Mouse (Mus musculus) limb, embryonic 15.5 days (tissue): Measurements from ENCODE around the gene Tmem191c. TPM values are rescaled to one million over a fixed set of nuclear protein-coding genes. Genes with fewer than 3 reads are reported as not detected.

Source experiments
- ATAC-seq: fragments of 200-750 bp; cut with Nextera tagmentation; 2 replicates; pipeline ENCODE4 v1.8.0; 2017; ENCODE audit warnings: low read depth, moderate TSS enrichment; ENCODE audit not compliant: insufficient number of reproducible peaks, low FRiP score, low TSS enrichment
- H3K27ac ChIP-seq: fragments of 300-500 bp; sonication (generic); 2 replicates; pipeline ENCODE4 v1.5.1; 2015; ENCODE audit warnings: moderate library complexity, mild to moderate bottlenecking, inconsistent platforms
- H3K27me3 ChIP-seq: fragments of 300-500 bp; sonication (generic); 2 replicates; pipeline ENCODE4 v1.6.1; 2015; ENCODE audit warnings: inconsistent platforms
- H3K36me3 ChIP-seq: fragments of 300-500 bp; sonication (generic); 2 replicates; pipeline ENCODE4 v1.6.1; 2015; ENCODE audit warnings: inconsistent platforms
- H3K4me1 ChIP-seq: fragments of 300-500 bp; sonication (generic); 2 replicates; pipeline ENCODE4 v1.6.1; 2015; ENCODE audit warnings: inconsistent platforms
- H3K4me2 ChIP-seq: fragments of 300-500 bp; sonication (generic); 2 replicates; pipeline ENCODE4 v1.6.1; 2015; ENCODE audit warnings: mild to moderate bottlenecking, inconsistent platforms
- H3K4me3 ChIP-seq: fragments of 300-500 bp; sonication (generic); 2 replicates; pipeline ENCODE4 v1.5.1; 2015; ENCODE audit warnings: mild to moderate bottlenecking, inconsistent platforms
- H3K9ac ChIP-seq: fragments of 300-500 bp; sonication (generic); 2 replicates; pipeline ENCODE4 v1.6.1; 2015; ENCODE audit warnings: inconsistent platforms
- H3K9me3 ChIP-seq: fragments of 300-500 bp; sonication (generic); 2 replicates; pipeline ENCODE4 v1.6.1; 2016; ENCODE audit warnings: inconsistent platforms
- WGBS: fragments of 180-500 bp; shearing (Covaris S2); methylation state at CpG from one replicate; pipeline ENCODE4 v1.1.7; 2015; 5-methylcytosine and 5-hydroxymethylcytosine counted together
- polyA plus RNA-seq: library from polyadenylated mRNA; unstranded; fragments of >200 nt; fragmentation: Nextera tagmentation; extraction: Ambion mirVana; gene quantifications from 2 replicates; pipeline ENCODE4 v1.2.1, GENCODE M21; 2015

The Tmem191c gene
- polyA plus RNA-seq, 1 experiment from 2014 or later = 10.2 TPM

GRCm38 (mm10) chr16:17269872-17270271 is 6.0 kb upstream of the Tmem191c start:
- no peak overlapping the region for H3K27ac ChIP-seq
- H3K4me3 ChIP-seq = no peak overlapping the region
- H3K4me1 ChIP-seq = no peaks in the 10 kb centered on the region
- no peak for ATAC-seq
- no peak overlapping the region for H3K9ac ChIP-seq
- no peaks in the 10 kb centered on the region for H3K9me3 ChIP-seq
- H3K36me3 ChIP-seq = no peaks in the 10 kb centered on the region
- H3K4me2 ChIP-seq = no peak overlapping the region
- no peaks in the 10 kb centered on the region for H3K27me3 ChIP-seq
- WGBS = 94% methylated on average over 5 of the region's 5 CpGs

GRCm38 (mm10) chr16:17271124-17271523 is 4.8 kb upstream of the Tmem191c start:
- ATAC-seq = no peak
- Histone ChIP-seq H3K36me3 (no peaks in the 10 kb centered on the region), H3K4me3 (no peak overlapping the region), H3K4me2 (no peak overlapping the region), H3K27ac (no peak overlapping the region), H3K9ac (no peak overlapping the region), H3K27me3 (no peaks in the 10 kb centered on the region), H3K9me3 (no peaks in the 10 kb centered on the region), H3K4me1 (no peaks in the 10 kb centered on the region)
- 71% methylated on average over 4 of the region's 4 CpGs for WGBS

- WGBS = 59% methylated on average over 6 of the region's 6 CpGs
- Histone ChIP-seq H3K4me1 (peaks cover 6% of the 10 kb centered on the region), H3K36me3 (no peaks in the 10 kb centered on the region), H3K4me3 (no peak overlapping the region), H3K27ac (no peak overlapping the region), H3K9ac (no peak overlapping the region), H3K27me3 (peaks cover 4% of the 10 kb centered on the region), H3K9me3 (no peaks in the 10 kb centered on the region), H3K4me2 (no peak overlapping the region)
- ATAC-seq = no peak
Measured at GRCm38 (mm10) chr16:17271856-17272255, 4.0 kb upstream of the Tmem191c start.

GRCm38 (mm10) chr16:17276164-17277151 is 581 bp downstream of the Tmem191c start:
- H3K36me3 ChIP-seq = peaks cover 15% of the 10 kb centered on the region
- H3K4me3 ChIP-seq = peak overlapping the region; percentile 65
- peak overlapping the region; percentile 98 for H3K4me2 ChIP-seq
- peaks cover 21% of the 10 kb centered on the region for H3K4me1 ChIP-seq
- peak overlapping the region; percentile 45 for H3K9ac ChIP-seq
- peak overlapping the region; percentile 72; the same call in 1 of the 2 replicates for H3K27ac ChIP-seq
- under 1% methylated on average over 62 of the region's 62 CpGs for WGBS
- ATAC-seq = peak; percentile 77
- no peaks in the 10 kb centered on the region for H3K9me3 ChIP-seq
- H3K27me3 ChIP-seq = peaks cover 28% of the 10 kb centered on the region

- peak overlapping the region; percentile 65 for H3K4me3 ChIP-seq
- H3K36me3 ChIP-seq = peaks cover 27% of the 10 kb centered on the region
- peaks cover 21% of the 10 kb centered on the region for H3K4me1 ChIP-seq
- WGBS = 5% methylated on average over 61 of the region's 61 CpGs
- H3K9ac ChIP-seq = no peak overlapping the region
- peak overlapping the region; percentile 98 for H3K4me2 ChIP-seq
- no peak for ATAC-seq
- H3K27ac ChIP-seq = no peak overlapping the region
- H3K27me3 ChIP-seq = peaks cover 28% of the 10 kb centered on the region
- H3K9me3 ChIP-seq = no peaks in the 10 kb centered on the region
Measured at GRCm38 (mm10) chr16:17277342-17278211, 1.7 kb downstream of the Tmem191c start.

GRCm38 (mm10) chr16:17280471-17280870 is 4.6 kb downstream of the Tmem191c start:
- H3K9me3 ChIP-seq = no peaks in the 10 kb centered on the region
- peaks cover 56% of the 10 kb centered on the region for H3K36me3 ChIP-seq
- WGBS = 88% methylated on average over 11 of the region's 11 CpGs
- H3K9ac ChIP-seq = no peak overlapping the region
- no peak overlapping the region for H3K4me3 ChIP-seq
- H3K27me3 ChIP-seq = peaks cover 28% of the 10 kb centered on the region
- H3K27ac ChIP-seq = no peak overlapping the region
- ATAC-seq = no peak
- no peak overlapping the region for H3K4me2 ChIP-seq
- H3K4me1 ChIP-seq = peaks cover 21% of the 10 kb centered on the region

GRCm38 (mm10) chr16:17283151-17283550 is 7.3 kb downstream of the Tmem191c start:
- 85% methylated on average over 6 of the region's 6 CpGs for WGBS
- H3K4me3 ChIP-seq = no peak overlapping the region
- peaks cover 2% of the 10 kb centered on the region for H3K4me1 ChIP-seq
- no peak overlapping the region for H3K27ac ChIP-seq
- peaks cover 11% of the 10 kb centered on the region for H3K27me3 ChIP-seq
- H3K9me3 ChIP-seq = no peaks in the 10 kb centered on the region
- H3K36me3 ChIP-seq = peaks cover 79% of the 10 kb centered on the region
- H3K4me2 ChIP-seq = no peak overlapping the region
- no peak for ATAC-seq
- H3K9ac ChIP-seq = no peak overlapping the region

- no peak overlapping the region for H3K27ac ChIP-seq
- no peaks in the 10 kb centered on the region for H3K9me3 ChIP-seq
- H3K4me1 ChIP-seq = no peaks in the 10 kb centered on the region
- H3K4me3 ChIP-seq = no peak overlapping the region
- H3K9ac ChIP-seq = no peak overlapping the region
- 85% methylated on average over 2 of the region's 2 CpGs for WGBS
- no peak for ATAC-seq
- peaks cover 84% of the 10 kb centered on the region for H3K36me3 ChIP-seq
- no peaks in the 10 kb centered on the region for H3K27me3 ChIP-seq
- H3K4me2 ChIP-seq = no peak overlapping the region
Measured at GRCm38 (mm10) chr16:17287103-17287502, 11.2 kb downstream of the Tmem191c start.

- no peaks in the 10 kb centered on the region for H3K27me3 ChIP-seq
- no peak overlapping the region for H3K4me2 ChIP-seq
- ATAC-seq = no peak
- H3K36me3 ChIP-seq = peaks cover 67% of the 10 kb centered on the region
- H3K4me1 ChIP-seq = no peaks in the 10 kb centered on the region
- no peaks in the 10 kb centered on the region for H3K9me3 ChIP-seq
- H3K9ac ChIP-seq = no peak overlapping the region
- no peak overlapping the region for H3K4me3 ChIP-seq
- H3K27ac ChIP-seq = no peak overlapping the region
- WGBS = 89% methylated on average over 2 of the region's 2 CpGs
Measured at GRCm38 (mm10) chr16:17291016-17291415, 15.1 kb downstream of the Tmem191c start.

- ATAC-seq = no peak
- Histone ChIP-seq H3K4me3 (no peak overlapping the region), H3K9me3 (no peaks in the 10 kb centered on the region), H3K36me3 (peaks cover 68% of the 10 kb centered on the region), H3K27ac (no peak overlapping the region), H3K4me1 (no peaks in the 10 kb centered on the region), H3K9ac (no peak overlapping the region), H3K27me3 (no peaks in the 10 kb centered on the region), H3K4me2 (no peak overlapping the region)
- 0% methylated on average over 2 of the region's 2 CpGs for WGBS
Measured at GRCm38 (mm10) chr16:17292751-17293150, 16.9 kb downstream of the Tmem191c start.

- Histone ChIP-seq H3K9ac (no peak overlapping the region), H3K4me3 (no peak overlapping the region), H3K36me3 (peaks cover 90% of the 10 kb centered on the region), H3K4me2 (no peak overlapping the region), H3K27ac (no peak overlapping the region), H3K27me3 (no peaks in the 10 kb centered on the region), H3K4me1 (no peaks in the 10 kb centered on the region), H3K9me3 (no peaks in the 10 kb centered on the region)
- ATAC-seq = no peak
- WGBS = 94% methylated on average over 3 of the region's 3 CpGs
Measured at GRCm38 (mm10) chr16:17300818-17301217, 24.9 kb downstream of the Tmem191c start.
